Mouse (Mus musculus) bone marrow macrophage, adult 2 months (primary cell): ENCODE results near the gene Apom.

Experiments used
- CTCF ChIP-seq: IDR thresholded peaks from 2 replicates; pipeline ENCODE4 v1.5.1; 2012; ENCODE audit warnings: low read depth, mild to moderate bottlenecking, low read length, moderate library complexity
- POLR2A ChIP-seq: IDR thresholded peaks from 2 replicates; pipeline ENCODE4 v1.6.1; 2012; ENCODE audit warnings: mild to moderate bottlenecking, low read depth, low read length, borderline replicate concordance

DNA sequence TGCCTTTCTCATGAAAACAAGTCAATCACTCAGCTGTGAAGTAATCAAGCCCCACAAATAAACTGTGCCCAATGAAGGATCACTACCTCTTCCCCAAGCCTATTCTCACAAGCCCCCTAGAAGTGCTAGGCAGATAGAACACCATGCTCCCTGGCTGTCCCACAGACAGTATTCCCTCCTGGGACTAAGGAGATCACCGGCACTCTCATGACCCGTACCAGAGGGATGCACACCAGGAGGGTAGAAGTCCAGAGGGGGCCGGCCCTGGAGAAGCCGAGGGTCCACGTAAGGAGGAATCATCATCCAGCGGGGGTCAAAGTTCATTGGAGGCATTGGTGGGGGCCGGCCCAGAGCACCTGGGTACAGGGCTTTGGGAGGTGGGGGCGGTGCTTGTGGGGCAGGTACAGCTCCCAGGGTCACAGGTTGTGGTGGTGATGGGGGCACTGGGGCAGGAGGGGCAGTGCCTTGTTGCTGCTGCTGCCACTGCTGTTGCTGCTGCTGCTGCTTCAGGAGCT, 25.9 kb upstream of the Apom start:
- TF ChIP-seq CTCF (no peak), POLR2A (no peak)
